Mouse (Mus musculus) stomach, postnatal 0 days (tissue): ENCODE data around the gene C87499. TPM values are rescaled to one million over a fixed set of nuclear protein-coding genes. Genes with fewer than 3 reads are reported as not detected.

Source experiments
- ATAC-seq: fragments of 200-750 bp; cut with Nextera tagmentation; 2 replicates; pipeline ENCODE4 v1.8.0; 2017; ENCODE audit not compliant: low FRiP score, low TSS enrichment
- DNase-seq: peaks from one replicate; pipeline ENCODE4 v3.0.0-alpha.2; 2016; ENCODE audit warnings: low spot score
- H3K27ac ChIP-seq: fragments of 300-500 bp; sonication (generic); replicated peaks from 2 replicates; pipeline ENCODE4 v1.5.1; 2014; ENCODE audit warnings: mild to moderate bottlenecking, control low read depth
- H3K27me3 ChIP-seq: fragments of 300-500 bp; sonication (generic); 2 replicates; pipeline ENCODE4 v1.6.1; 2014; ENCODE audit warnings: low read length; ENCODE audit not compliant: control insufficient read depth, insufficient read depth
- H3K36me3 ChIP-seq: fragments of 300-500 bp; sonication (generic); 2 replicates; pipeline ENCODE4 v1.6.1; 2014; ENCODE audit warnings: low read length, mixed read lengths; ENCODE audit not compliant: control insufficient read depth, insufficient read depth
- H3K4me1 ChIP-seq: fragments of 300-500 bp; sonication (generic); replicated peaks from 2 replicates; pipeline ENCODE4 v1.6.1; 2014; ENCODE audit warnings: antibody characterized with exemption; ENCODE audit not compliant: control insufficient read depth, insufficient read depth
- H3K4me2 ChIP-seq: fragments of 300-500 bp; sonication (generic); replicated peaks from 2 replicates; pipeline ENCODE4 v1.6.1; 2014; ENCODE audit warnings: low read depth, mild to moderate bottlenecking, control low read depth, moderate library complexity
- H3K4me3 ChIP-seq: fragments of 300-500 bp; sonication (generic); 2 replicates; pipeline ENCODE4 v1.5.1; 2014; ENCODE audit warnings: low read depth, low read length, control low read depth
- H3K9ac ChIP-seq: fragments of 300-500 bp; sonication (generic); 2 replicates; pipeline ENCODE4 v1.6.1; 2014; ENCODE audit warnings: mild to moderate bottlenecking, low read length, control low read depth, mixed read lengths
- H3K9me3 ChIP-seq: fragments of 300-500 bp; sonication (generic); 2 replicates; pipeline ENCODE4 v1.6.1; 2016; ENCODE audit warnings: low read length; ENCODE audit not compliant: control insufficient read depth
- CTCF ChIP-seq: IDR thresholded peaks from 2 replicates; pipeline ENCODE4 v1.5.1; 2016; ENCODE audit warnings: antibody characterized with exemption, low read depth, mild to moderate bottlenecking, moderate library complexity
- EP300 ChIP-seq: optimal IDR thresholded peaks from 2 replicates; pipeline ENCODE3; 2016; ENCODE audit warnings: antibody characterized with exemption
- WGBS: fragments of 180-500 bp; shearing (Covaris S2); extraction: QIAGEN DNeasy Blood & Tissue Kit; methylation state at CpG from one replicate; pipeline ENCODE4 v1.1.7; 2014; 5-methylcytosine and 5-hydroxymethylcytosine counted together
- polyA plus RNA-seq: library from polyadenylated mRNA; unstranded; fragments of >200 nt; fragmentation: Nextera tagmentation; extraction: Ambion mirVana; gene quantifications from 2 replicates; pipeline ENCODE4 v1.2.1, GENCODE M21; 2015

The C87499 gene
- polyA plus RNA-seq, 1 experiment from 2014 or later = not detected

GRCm38 (mm10) chr4:88653644-88654043 is 19.4 kb upstream of the C87499 start:
- H3K4me3 ChIP-seq = no peak overlapping the region
- 62% methylated on average over 3 of the region's 3 CpGs for WGBS
- ATAC-seq = no peak

GRCm38 (mm10) chr4:88644359-88644758 is 10.1 kb upstream of the C87499 start, which contains the start of gene Ifna13:
Gene Ifna13, minus strand, starts transcription at chr4:88644459.
- Histone ChIP-seq H3K27me3 (no peaks in the 10 kb centered on the region), H3K27ac (no peak within 1 kb of the TSS), H3K4me3 (no peak within 1 kb of the TSS), H3K4me1 (no peaks in the 10 kb centered on the region), H3K36me3 (no peaks in the 10 kb centered on the region), H3K4me2 (no peak within 1 kb of the TSS), H3K9me3 (no peaks in the 10 kb centered on the region), H3K9ac (no peak within 1 kb of the TSS)
- DNase-seq (no peak), ATAC-seq (no peak)
- TF ChIP-seq CTCF (no peak), EP300 (no peak)
- WGBS = 44% methylated on average over 2 of the region's 2 CpGs

More at GRCm38 (mm10) chr4:88653644-88654043, 19.4 kb upstream of the C87499 start:
- H3K36me3 ChIP-seq = no peaks in the 10 kb centered on the region
- no peak for TF ChIP-seq CTCF
- no peak for TF ChIP-seq EP300
- H3K9me3 ChIP-seq = no peaks in the 10 kb centered on the region
- no peaks in the 10 kb centered on the region for H3K4me1 ChIP-seq
- H3K27me3 ChIP-seq = no peaks in the 10 kb centered on the region
- no peak overlapping the region for H3K9ac ChIP-seq
- DNase-seq = no peak
- no peak overlapping the region for H3K4me2 ChIP-seq
- H3K27ac ChIP-seq = no peak overlapping the region

- ATAC-seq = no peak
- no peak overlapping the region for H3K27ac ChIP-seq
- no peaks in the 10 kb centered on the region for H3K4me1 ChIP-seq
- no peak overlapping the region for H3K9ac ChIP-seq
- no peaks in the 10 kb centered on the region for H3K36me3 ChIP-seq
- H3K27me3 ChIP-seq = no peaks in the 10 kb centered on the region
- 26% methylated on average over 2 of the region's 2 CpGs for WGBS
- H3K9me3 ChIP-seq = no peaks in the 10 kb centered on the region
- H3K4me3 ChIP-seq = no peak overlapping the region
- no peak overlapping the region for H3K4me2 ChIP-seq
- no peak for DNase-seq
- TF ChIP-seq CTCF (no peak), EP300 (no peak)
These were observed 8.3 kb upstream of the C87499 start for GRCm38 (mm10) chr4:88642526-88642925.

- no peak overlapping the region; the same call in 1 of the 2 replicates for H3K9ac ChIP-seq
- peak overlapping the region; percentile 39 for H3K4me3 ChIP-seq
- no peaks in the 10 kb centered on the region for H3K4me1 ChIP-seq
- H3K9me3 ChIP-seq = no peaks in the 10 kb centered on the region
- peak; percentile 99 for ATAC-seq
- H3K27ac ChIP-seq = no peak overlapping the region
- no peaks in the 10 kb centered on the region for H3K27me3 ChIP-seq
- H3K4me2 ChIP-seq = peak overlapping the region; percentile 54
- DNase-seq = peak; percentile 94
- no peaks in the 10 kb centered on the region for H3K36me3 ChIP-seq
- peak; percentile 90 for TF ChIP-seq CTCF
- TF ChIP-seq EP300 = no peak
- 15% methylated on average over 11 of the region's 11 CpGs for WGBS
These were observed 7.0 kb upstream of the C87499 start for GRCm38 (mm10) chr4:88641077-88641831.

GRCm38 (mm10) chr4:88640704-88641076 is 6.5 kb upstream of the C87499 start:
- Histone ChIP-seq H3K27me3 (no peaks in the 10 kb centered on the region), H3K4me2 (peak overlapping the region; percentile 54), H3K36me3 (no peaks in the 10 kb centered on the region), H3K4me1 (no peaks in the 10 kb centered on the region), H3K4me3 (peak overlapping the region; percentile 39), H3K27ac (no peak overlapping the region), H3K9ac (peak overlapping the region; percentile 52; the same call in 1 of the 2 replicates), H3K9me3 (no peaks in the 10 kb centered on the region)
- DNase-seq (no peak), ATAC-seq (no peak)
- TF ChIP-seq CTCF (no peak), EP300 (no peak)
- 43% methylated on average over 8 of the region's 8 CpGs for WGBS

- H3K4me2 ChIP-seq = no peak within 1 kb of the TSS
- no peaks in the 10 kb centered on the region for H3K4me1 ChIP-seq
- ATAC-seq = no peak
- no peak within 1 kb of the TSS for H3K27ac ChIP-seq
- no peak for DNase-seq
- no peak within 1 kb of the TSS for H3K4me3 ChIP-seq
- H3K36me3 ChIP-seq = no peaks in the 10 kb centered on the region
- no peaks in the 10 kb centered on the region for H3K27me3 ChIP-seq
- no peak for TF ChIP-seq EP300
- no peak for TF ChIP-seq CTCF
- no peak within 1 kb of the TSS for H3K9ac ChIP-seq
- no peaks in the 10 kb centered on the region for H3K9me3 ChIP-seq
These were observed 30.9 kb downstream of the C87499 start, which contains the start of gene Ifna12 for GRCm38 (mm10) chr4:88603276-88603675. Gene Ifna12, minus strand, starts transcription at chr4:88603376.
